Mouse (Mus musculus) intestine, postnatal 0 days (tissue): ENCODE results near the gene Tfap2c. TPM values are rescaled to one million over a fixed set of nuclear protein-coding genes. Genes with fewer than 3 reads are reported as not detected.

Experiments used
- ATAC-seq: fragments of 200-750 bp; cut with Nextera tagmentation; 2 replicates; pipeline ENCODE4 v1.8.0; 2017; ENCODE audit warnings: mild to moderate bottlenecking, moderate TSS enrichment, moderate library complexity
- H3K27ac ChIP-seq: fragments of 300-500 bp; sonication (generic); 2 replicates; pipeline ENCODE4 v1.5.1; 2014; ENCODE audit warnings: mild to moderate bottlenecking, low read depth, low read length, moderate library complexity
- H3K27me3 ChIP-seq: fragments of 300-500 bp; sonication (generic); replicated peaks from 2 replicates; pipeline ENCODE4 v1.6.1; 2014; ENCODE audit warnings: low read length, mixed read lengths; ENCODE audit not compliant: control insufficient read depth, insufficient read depth
- H3K36me3 ChIP-seq: fragments of 300-500 bp; sonication (generic); 2 replicates; pipeline ENCODE4 v1.6.1; 2014; ENCODE audit warnings: mild to moderate bottlenecking, moderate library complexity; ENCODE audit not compliant: control insufficient read depth, insufficient read depth
- H3K4me1 ChIP-seq: fragments of 300-500 bp; sonication (generic); replicated peaks from 2 replicates; pipeline ENCODE4 v1.6.1; 2014; ENCODE audit warnings: antibody characterized with exemption, low read length, mixed read lengths; ENCODE audit not compliant: control insufficient read depth, insufficient read depth
- H3K4me2 ChIP-seq: fragments of 300-500 bp; sonication (generic); replicated peaks from 2 replicates; pipeline ENCODE4 v1.6.1; 2014; ENCODE audit warnings: low read depth, mild to moderate bottlenecking, moderate library complexity
- H3K4me3 ChIP-seq: fragments of 300-500 bp; sonication (generic); 2 replicates; pipeline ENCODE4 v1.5.1; 2014; ENCODE audit warnings: low read depth, low read length
- H3K9ac ChIP-seq: fragments of 300-500 bp; sonication (generic); 2 replicates; pipeline ENCODE4 v1.6.1; 2014; ENCODE audit warnings: mild to moderate bottlenecking, low read depth, low read length
- H3K9me3 ChIP-seq: fragments of 300-500 bp; sonication (generic); 2 replicates; pipeline ENCODE4 v1.6.1; 2016; ENCODE audit warnings: mixed run types; ENCODE audit not compliant: control insufficient read depth
- CTCF ChIP-seq: sonication (generic); IDR thresholded peaks from 2 replicates; pipeline ENCODE4 v1.5.1; 2016; ENCODE audit warnings: low read depth, mild to moderate bottlenecking, control low read depth, antibody characterized with exemption, moderate library complexity
- whole genome bisulfite sequencing: fragments of 180-500 bp; shearing (Covaris S2); extraction: QIAGEN DNeasy Blood & Tissue Kit; methylation state at CpG from one replicate; pipeline ENCODE4 v1.1.7; 2014; 5-methylcytosine and 5-hydroxymethylcytosine counted together
- polyA plus RNA-seq: library from polyadenylated mRNA; unstranded; fragments of >200 nt; fragmentation: Nextera tagmentation; extraction: Ambion mirVana; gene quantifications from 2 replicates; pipeline ENCODE4 v1.2.1, GENCODE M21; 2015

Gene Tfap2c
- polyA plus RNA-seq = not detected in 2 replicates

- no peaks in the 10 kb centered on the region; the same call in 1 of the 2 replicates for H3K4me1 ChIP-seq
- no peak within 1 kb of the TSS for H3K27ac ChIP-seq
- peak within 1 kb of the TSS; percentile 56 for H3K4me2 ChIP-seq
- no peaks in the 10 kb centered on the region for H3K36me3 ChIP-seq
- no peaks in the 10 kb centered on the region for H3K9me3 ChIP-seq
- ATAC-seq = peak; percentile 31; the same call in 1 of the 2 replicates
- WGBS = 1% methylated on average over 68 of the region's 70 CpGs
- peaks cover 99% of the 10 kb centered on the region for H3K27me3 ChIP-seq
- no peak for TF ChIP-seq CTCF
- H3K9ac ChIP-seq = no peak within 1 kb of the TSS
- H3K4me3 ChIP-seq = peak within 1 kb of the TSS; percentile 27
Observed at GRCm38 (mm10) chr2:172549371-172550155, at the start of gene Tfap2c. Gene Tfap2c (plus strand): TSS chr2:172549593.

- no peaks in the 10 kb centered on the region for H3K36me3 ChIP-seq
- no peak for ATAC-seq
- WGBS = 35% methylated on average over 7 of the region's 7 CpGs
Observed at GRCm38 (mm10) chr2:172500752-172501316, 48.6 kb upstream of the Tfap2c start.

DNA sequence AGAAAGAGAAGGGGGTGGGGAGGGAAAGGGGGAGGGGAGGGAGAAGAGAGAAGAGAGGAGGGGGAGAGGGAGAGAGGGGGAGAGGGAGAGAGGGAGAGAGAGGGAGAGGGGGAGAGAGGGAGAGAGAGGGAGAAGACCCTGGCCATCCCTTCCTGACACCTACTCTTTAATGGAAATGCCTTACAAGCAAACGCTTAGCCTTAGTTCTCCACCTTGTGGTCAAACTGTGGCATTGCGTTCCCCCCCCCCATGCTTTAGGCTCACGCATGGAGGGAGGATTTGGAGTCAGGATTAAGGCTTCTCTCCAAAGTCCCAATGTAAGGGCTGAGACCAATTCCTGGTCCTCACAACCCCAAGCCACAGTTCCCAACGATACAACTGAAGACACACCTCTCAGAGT, 48.1 kb upstream of the Tfap2c start:
- Histone ChIP-seq H3K9me3 (no peaks in the 10 kb centered on the region), H3K27ac (no peak overlapping the region), H3K4me3 (no peak overlapping the region), H3K9ac (no peak overlapping the region), H3K4me1 (no peaks in the 10 kb centered on the region), H3K36me3 (no peaks in the 10 kb centered on the region), H3K27me3 (no peaks in the 10 kb centered on the region), H3K4me2 (no peak overlapping the region)
- WGBS = 1% methylated on average over 4 of the region's 4 CpGs
- peak; percentile 86 for TF ChIP-seq CTCF
- ATAC-seq = no peak

More at GRCm38 (mm10) chr2:172500752-172501316, 48.6 kb upstream of the Tfap2c start:
- Histone ChIP-seq H3K4me3 (no peak overlapping the region), H3K27ac (no peak overlapping the region), H3K4me2 (no peak overlapping the region), H3K4me1 (no peaks in the 10 kb centered on the region), H3K27me3 (no peaks in the 10 kb centered on the region), H3K9ac (no peak overlapping the region), H3K9me3 (no peaks in the 10 kb centered on the region)
- no peak for TF ChIP-seq CTCF

DNA sequence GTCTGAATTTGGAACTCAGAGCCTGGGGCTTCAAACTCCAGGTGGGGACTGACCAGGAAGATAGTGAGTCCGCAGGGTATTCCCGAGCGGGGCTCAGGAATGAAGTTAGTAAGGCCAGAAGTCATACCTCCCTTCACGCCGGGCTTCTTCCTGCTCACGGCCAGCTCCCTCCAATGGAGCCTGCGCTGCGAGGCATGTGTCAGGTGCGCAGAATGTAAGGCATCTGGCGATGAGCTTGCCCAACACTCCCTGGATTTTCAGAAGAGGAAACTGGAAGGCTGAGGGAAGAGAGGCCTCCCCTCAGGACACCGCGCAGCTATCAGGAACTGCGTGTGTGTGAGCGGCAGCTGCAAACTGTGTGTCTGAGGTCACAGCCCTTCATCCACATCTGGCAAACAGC, 47.2 kb upstream of the Tfap2c start:
- H3K9ac ChIP-seq = no peak overlapping the region
- no peak for ATAC-seq
- no peaks in the 10 kb centered on the region for H3K4me1 ChIP-seq
- H3K27me3 ChIP-seq = no peaks in the 10 kb centered on the region
- WGBS = 60% methylated on average over 14 of the region's 14 CpGs
- TF ChIP-seq CTCF = no peak
- H3K4me2 ChIP-seq = no peak overlapping the region
- no peak overlapping the region for H3K4me3 ChIP-seq
- H3K9me3 ChIP-seq = no peaks in the 10 kb centered on the region
- no peak overlapping the region for H3K27ac ChIP-seq
- H3K36me3 ChIP-seq = no peaks in the 10 kb centered on the region

DNA sequence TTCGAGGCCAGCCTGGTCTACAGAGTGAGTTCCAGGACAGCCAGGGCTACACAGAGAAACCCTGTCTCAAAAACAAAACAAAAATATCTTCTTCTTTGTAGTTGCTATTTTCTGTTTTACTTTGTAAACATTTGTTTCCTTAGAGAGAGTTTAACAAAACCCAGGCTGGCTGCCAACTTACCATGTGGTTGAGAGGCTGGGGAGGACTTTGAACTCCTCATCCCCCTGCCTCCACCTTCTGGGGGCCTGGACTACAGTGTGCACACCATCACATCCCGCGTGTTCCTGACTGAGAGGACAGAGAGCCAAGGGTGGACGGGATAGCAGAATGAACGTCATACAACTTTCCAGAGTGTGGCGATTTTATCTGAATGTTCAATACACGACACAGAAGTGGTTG, 43.3 kb upstream of the Tfap2c start:
- Histone ChIP-seq H3K4me3 (no peak overlapping the region), H3K36me3 (no peaks in the 10 kb centered on the region), H3K4me2 (no peak overlapping the region), H3K27me3 (no peaks in the 10 kb centered on the region), H3K27ac (no peak overlapping the region), H3K9me3 (no peaks in the 10 kb centered on the region), H3K9ac (no peak overlapping the region), H3K4me1 (no peaks in the 10 kb centered on the region)
- WGBS = 77% methylated on average over 7 of the region's 7 CpGs
- ATAC-seq = no peak
- TF ChIP-seq CTCF = no peak

GRCm38 (mm10) chr2:172510056-172510712, 39.2 kb upstream of the Tfap2c start:
- H3K36me3 ChIP-seq = no peaks in the 10 kb centered on the region
- H3K9ac ChIP-seq = no peak overlapping the region
- no peaks in the 10 kb centered on the region for H3K4me1 ChIP-seq
- no peak overlapping the region for H3K4me2 ChIP-seq
- H3K27me3 ChIP-seq = no peaks in the 10 kb centered on the region
- no peak overlapping the region for H3K27ac ChIP-seq
- 88% methylated on average over 15 of the region's 15 CpGs for WGBS
- TF ChIP-seq CTCF = no peak
- H3K4me3 ChIP-seq = no peak overlapping the region
- H3K9me3 ChIP-seq = no peaks in the 10 kb centered on the region
- no peak for ATAC-seq
